Mouse (Mus musculus): ENCODE measurements around the gene Cab39.
"Not testable (repeated sequence)": the region's sequence is repeated elsewhere in the genome, so short reads cannot be mapped to it uniquely, and the experiment has no call there.

Cab39 gene

GRCm38 (mm10) chr1:85791476-85791875 is 1.8 kb upstream of the Cab39 start:
- no peak for DNase-seq

DNA sequence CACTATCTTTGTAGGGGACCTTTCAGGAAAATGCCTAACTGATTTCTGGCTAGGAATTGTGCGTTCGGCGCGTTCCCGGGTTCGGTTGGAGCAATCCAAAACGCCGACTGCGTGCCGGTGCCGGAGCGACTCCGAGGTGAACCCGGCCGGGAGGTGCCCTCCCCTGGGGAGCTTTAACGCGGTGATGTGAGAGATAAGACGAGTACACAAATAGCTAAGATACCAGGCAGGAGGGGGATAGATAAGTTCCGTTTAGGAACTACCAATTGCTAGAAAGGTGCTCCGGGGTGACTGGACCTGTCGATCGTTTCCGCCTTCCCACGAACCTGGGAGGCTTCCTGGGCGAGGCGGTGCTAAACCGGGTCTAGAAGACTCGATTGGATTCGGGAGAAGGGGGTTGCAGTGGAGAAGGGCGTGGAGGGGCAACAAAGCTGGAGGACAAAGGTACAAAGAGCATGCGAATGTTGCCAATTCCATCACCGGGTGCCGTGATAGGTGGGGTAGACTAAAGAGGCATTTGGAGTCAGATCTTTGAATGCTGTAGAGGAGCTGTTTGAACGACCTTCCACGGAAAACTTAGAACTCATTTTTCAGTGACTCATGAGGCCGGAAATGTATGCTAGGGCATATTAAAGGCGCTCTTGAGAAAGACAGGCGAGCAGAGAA is 998 bp downstream of the Cab39 start:
- DNase-seq: peak; percentile 63

GRCm38 (mm10) chr1:85795196-85795595 is 2.0 kb downstream of the Cab39 start:
- DNase-seq: no peak

DNA sequence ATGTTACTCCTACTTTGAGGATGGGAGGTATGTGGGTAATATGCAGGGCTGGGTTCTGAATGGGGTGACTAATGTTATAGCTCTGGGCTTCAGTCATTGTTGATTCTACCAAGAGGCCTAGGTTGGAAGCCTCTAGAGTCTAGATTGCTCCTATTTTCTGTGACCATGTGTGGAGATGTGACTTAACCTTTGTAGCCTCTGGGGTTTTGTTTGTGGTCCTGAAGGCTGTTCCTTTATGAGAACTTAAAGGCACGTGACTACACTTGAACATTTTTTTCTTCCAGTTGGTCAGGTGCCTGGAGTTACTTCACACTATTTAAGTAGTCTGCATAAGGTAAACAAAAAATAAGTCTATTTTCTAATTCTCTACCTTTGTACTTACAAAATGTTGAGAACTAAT is 6.5 kb downstream of the Cab39 start:
- DNase-seq: no peak

GRCm38 (mm10) chr1:85802517-85802916 is 9.3 kb downstream of the Cab39 start:
- DNase-seq: no peak

DNA sequence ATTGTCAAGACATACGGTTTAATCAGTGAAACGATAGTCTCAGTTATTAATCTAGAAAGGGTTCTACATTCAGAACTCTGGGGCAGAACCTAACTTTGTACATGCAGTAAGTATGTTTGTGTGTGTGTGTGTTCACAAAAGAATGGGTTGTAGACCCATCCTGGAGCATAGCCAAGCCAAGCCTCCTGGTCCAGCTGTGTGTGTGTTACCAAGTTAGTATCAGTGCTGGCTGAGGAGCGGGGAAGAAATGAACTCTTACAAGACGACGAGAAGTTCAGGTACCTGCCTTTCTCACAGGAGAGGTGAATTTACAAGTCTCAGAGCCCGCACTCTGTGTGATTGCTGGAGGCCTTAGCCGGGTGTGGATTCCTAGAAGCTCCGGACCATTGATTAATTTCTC is 11.3 kb downstream of the Cab39 start:
- DNase-seq: no peak

DNA sequence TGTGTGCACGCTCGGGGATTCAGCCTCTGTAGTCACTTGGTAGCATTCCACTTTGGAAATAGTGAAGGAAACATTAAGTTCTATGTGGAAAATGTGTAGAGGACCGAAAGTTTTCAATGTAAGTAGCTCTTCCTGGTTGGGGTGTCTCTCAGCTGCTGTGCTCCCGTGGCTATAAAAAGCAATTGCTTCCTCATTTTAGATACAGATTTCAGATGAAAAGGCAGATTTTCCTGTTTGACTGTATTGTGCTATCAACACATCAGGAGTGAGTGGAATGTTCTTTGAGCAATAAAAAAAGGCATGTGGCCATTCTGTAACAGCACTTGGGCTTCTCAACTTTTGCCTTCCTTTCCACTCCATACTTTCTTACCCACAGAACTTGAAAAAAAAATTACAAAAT is 16.0 kb downstream of the Cab39 start:
- no peak for DNase-seq

GRCm38 (mm10) chr1:85810343-85810742 is 17.1 kb downstream of the Cab39 start:
- DNase-seq: no peak

- no peak for DNase-seq
Observed at GRCm38 (mm10) chr1:85810787-85811186, 17.5 kb downstream of the Cab39 start.

DNA sequence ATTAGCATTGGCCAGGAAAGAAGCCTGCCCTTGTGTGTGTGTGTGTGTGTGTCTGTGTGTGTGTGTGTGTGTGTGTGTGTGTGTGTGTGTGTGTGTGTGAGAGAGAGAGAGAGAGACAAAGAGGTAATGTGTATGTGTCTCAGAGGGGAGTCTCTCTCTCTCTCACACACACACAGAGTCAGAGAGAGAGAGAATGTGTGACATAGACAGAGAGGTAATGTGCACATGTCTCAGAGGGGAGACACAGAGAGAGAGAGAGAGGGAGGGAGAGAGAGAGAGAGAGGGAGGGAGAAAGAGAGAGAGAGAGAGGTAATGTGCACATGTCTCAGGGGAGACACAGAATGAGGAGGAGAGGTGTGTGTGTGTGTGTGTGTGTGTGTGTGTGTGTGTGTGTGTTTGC is 21.0 kb downstream of the Cab39 start:
- DNase-seq: not testable (repeated sequence)

GRCm38 (mm10) chr1:85818121-85818520 is 24.9 kb downstream of the Cab39 start:
- DNase-seq: no peak

GRCm38 (mm10) chr1:85819695-85820094 is 26.5 kb downstream of the Cab39 start:
- no peak for DNase-seq

DNA sequence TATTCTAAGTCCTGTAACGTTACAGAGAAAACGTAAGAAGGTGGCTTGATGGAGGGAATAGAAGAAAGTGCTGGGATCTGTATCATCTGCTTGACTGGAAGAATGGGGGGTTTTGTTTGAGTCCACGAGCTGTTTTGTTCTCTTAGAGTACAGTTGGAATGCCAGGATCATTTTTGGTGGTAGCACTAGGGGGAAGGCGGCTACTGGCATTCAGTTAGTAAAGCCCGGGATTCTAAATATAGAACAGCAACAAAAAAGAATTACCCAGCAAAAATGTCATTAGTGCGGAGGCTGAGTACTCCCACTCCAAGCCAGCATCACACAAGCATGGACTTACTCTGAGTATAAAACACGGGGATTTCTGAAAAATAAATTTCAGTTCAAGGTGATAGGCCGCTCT is 29.0 kb downstream of the Cab39 start:
- DNase-seq: no peak

DNA sequence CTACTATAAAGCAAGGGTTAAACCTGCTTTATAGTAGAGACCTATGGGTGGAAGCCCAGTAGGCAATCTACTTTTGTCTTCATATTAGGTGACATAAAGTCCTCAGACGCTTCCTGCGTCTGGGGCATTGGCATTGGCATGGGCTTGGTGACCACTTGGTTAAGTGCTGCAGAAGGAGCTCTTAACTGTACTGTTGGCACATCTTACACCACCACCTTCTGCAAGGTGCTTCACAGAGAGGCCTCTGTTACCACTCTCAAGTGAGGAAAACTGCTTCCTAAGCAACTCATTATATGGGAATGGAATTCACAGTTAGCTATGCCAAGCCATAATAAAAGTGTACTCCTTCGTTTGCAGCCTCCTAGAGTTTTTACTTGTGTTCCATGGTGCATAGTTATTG is 31.7 kb downstream of the Cab39 start:
- DNase-seq: no peak

DNA sequence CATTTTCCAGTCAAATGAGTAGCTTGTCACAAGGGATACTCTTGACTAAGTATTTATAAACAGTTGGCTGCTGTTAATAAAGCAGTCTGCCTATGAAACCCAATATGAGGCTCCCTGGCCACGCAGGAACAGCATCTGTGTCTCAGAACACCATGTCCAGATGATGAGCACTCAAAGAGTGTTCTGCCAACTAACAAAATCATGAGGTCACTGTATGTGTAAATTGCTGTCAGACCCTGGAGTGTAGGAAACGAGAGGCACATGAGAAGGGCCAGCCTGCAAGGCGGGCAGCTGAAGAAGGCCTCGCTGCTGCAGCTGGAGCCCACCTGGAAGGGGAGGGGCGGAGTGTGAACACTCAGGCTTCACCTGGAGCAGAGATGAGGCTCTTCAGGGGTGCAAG is 33.9 kb downstream of the Cab39 start:
- no peak for DNase-seq

- DNase-seq: no peak
Observed at GRCm38 (mm10) chr1:85829016-85829415, 35.8 kb downstream of the Cab39 start.

DNA sequence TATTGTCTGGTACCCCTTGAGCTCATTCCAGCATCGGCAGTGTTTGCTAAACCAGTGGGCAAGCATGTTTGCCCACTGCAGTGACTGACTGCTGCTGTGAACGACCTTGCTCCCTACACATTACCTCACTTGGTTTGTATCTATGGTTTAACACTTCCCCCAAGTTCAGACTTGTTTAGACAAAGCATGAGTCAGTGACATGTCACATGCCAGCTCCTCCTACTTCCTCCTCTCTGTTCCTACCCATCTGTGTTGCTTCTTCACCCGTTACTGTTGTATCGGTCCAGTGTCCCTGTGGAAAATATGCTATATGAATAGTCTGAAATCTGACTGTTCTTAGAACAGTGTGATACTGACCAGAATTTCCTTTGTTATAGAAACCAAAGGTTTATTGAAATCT is 44.8 kb downstream of the Cab39 start:
- no peak for DNase-seq

DNA sequence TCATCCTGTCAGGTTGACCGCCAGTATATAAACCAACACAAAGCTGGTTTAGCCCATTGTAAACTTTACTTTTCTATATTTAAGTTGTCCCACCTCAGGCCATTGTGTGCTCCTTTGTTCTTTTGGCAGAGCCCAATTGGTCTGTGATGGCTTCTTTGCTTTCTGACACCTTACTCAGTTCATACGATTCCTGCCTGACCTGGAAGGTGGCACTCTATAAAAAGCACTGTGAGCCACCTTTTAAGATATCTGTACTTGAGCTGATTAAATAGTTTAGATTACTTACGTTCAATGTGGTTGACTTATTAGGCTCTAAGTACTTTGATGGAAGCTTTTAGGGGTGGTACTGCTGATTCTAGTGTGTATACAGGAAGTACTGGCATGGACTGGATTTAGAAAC is 46.1 kb downstream of the Cab39 start:
- DNase-seq: no peak

DNA sequence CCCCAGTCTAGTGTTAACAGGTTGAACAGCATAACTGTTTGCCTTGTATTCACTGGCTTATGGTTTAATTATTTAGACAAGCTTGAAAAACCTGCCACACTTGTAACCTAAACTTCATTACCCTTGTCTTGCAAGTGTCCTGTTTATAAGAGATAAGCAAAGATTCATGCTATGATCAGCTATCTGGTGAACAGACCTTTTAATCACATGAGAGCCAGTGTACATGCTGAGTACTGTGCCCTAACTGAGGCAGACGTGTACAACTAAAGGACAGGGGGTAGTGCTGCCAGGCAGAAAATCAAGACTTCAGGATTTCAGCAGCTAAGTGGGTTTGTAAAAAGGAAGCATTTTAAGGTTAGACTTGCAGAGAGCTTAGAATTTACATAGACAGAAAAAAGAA is 46.5 kb downstream of the Cab39 start:
- DNase-seq: no peak

DNA sequence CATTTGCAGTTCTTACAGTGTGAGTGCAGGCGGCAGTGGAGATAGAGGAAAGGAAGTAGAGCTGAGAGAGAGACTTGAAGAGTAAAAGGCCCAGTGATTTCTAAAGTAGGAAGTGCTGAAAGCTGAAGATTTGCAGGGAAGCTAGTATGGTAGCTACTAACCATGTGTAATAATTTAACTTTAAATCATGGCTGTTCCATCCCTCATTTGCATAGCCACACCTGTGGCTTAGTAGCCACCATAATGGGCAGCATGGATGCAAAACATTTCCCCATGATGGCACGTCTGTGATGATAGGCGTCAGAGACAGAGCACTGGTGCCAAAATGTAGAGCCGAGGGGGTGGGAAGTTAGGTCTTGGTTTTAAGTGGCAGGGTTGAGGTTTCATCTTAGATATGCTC is 47.2 kb downstream of the Cab39 start:
- no peak for DNase-seq

DNA sequence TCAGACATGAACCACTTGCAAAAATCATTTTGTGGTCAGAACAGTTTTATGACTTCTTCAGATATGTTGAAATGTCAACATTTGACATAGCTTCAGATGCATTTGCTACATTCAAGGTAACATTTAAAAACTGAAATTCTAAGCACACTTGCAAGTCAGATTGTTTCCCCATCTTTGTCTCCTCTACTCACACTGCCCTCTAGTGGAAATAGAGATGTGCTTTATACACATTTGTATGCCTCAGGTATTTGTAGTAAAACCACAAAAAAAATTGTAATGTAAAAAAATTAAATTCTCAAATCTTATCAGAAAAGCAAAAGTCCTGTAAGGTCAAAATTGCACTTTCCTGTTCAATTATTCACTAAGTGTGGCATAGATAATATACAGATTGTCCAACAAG is 49.0 kb downstream of the Cab39 start:
- peak; percentile 49 for DNase-seq

- no peak for DNase-seq
Observed at GRCm38 (mm10) chr1:85843291-85843863, 50.1 kb downstream of the Cab39 start.

GRCm38 (mm10) chr1:85844981-85845380 is 51.7 kb downstream of the Cab39 start:
- DNase-seq: no peak

DNA sequence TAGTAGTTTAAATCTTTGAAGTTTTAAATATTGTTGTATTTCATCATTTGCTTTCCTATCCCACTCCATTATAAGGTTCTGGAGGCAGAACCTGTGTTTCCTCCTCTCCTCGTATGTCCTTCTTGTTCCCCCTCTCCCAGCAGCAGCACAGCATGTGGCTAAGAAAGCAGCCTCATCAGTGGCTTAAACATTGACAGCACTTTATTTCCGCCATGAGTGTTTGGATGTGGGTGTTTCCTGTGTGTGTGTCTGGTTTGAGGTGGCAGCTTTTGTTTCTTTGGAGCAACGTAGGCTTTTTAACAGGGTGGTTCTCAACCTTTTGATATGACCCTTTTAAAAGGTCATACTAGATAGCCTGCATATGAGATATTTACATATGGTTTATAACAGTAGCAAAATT is 52.2 kb downstream of the Cab39 start:
- DNase-seq: no peak

DNA sequence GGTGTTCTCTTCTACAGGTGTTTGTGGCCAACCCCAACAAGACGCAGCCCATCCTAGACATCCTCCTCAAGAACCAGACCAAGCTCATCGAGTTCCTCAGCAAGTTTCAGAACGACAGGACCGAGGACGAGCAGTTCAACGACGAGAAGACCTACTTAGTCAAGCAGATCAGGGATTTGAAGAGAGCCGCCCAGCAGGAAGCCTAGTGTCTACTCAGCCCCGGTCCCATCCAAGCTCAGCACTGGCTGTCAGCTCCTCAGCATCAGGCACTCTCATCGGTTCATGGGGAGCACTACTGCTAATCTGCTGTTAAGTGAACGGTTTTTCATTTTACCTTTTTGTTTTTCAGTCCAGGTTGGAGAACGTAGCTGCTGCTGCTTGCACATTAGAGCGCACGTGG is 55.8 kb downstream of the Cab39 start:
- DNase-seq: no peak

Measured in embryo, embryonic 11 days (tissue).